Mouse (Mus musculus): ENCODE data around the gene Ddx46. TPM values are rescaled to one million over a fixed set of nuclear protein-coding genes. Genes with fewer than 3 reads are reported as not detected.

Gene Ddx46
- polyA plus RNA-seq, 1 experiment from 2014 or later, result 25.6 TPM

DNA sequence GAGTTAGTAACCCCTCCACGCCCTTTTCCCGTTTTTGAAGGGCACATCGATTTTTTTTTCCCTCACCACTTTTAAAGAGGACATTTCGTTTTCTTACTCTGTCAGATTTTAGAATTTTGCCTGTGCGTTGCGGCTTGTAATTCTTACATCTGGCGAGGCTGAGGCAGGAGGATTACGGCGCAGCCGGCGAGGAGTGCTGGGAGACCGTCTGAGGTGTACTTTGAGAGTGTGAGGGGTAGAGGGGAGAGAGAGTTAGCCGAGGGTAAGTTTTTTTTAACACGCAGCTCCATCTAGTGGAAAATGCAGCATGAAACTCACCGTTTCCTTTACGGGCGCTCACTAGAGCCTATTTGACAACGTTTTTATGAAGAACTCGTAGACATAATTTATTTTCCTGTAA is 93.0 kb downstream of the Ddx46 start:
- 4% methylated on average over 19 of the region's 19 CpGs for WGBS
- Histone ChIP-seq H3K27me3 (ENCODE audit: control insufficient read depth, insufficient read depth, low read length) (no peaks in the 10 kb centered on the region), H3K36me3 (replicated peaks; ENCODE audit: control insufficient read depth, insufficient read depth) (peaks cover 35% of the 10 kb centered on the region), H3K9me3 (ENCODE audit: control insufficient read depth, low read length) (no peaks in the 10 kb centered on the region), H3K9ac (peak overlapping the region; percentile 77), H3K4me3 (replicated peaks; ENCODE audit: low read length) (peak overlapping the region; percentile 47), H3K27ac (peak overlapping the region; percentile 94), H3K4me2 (replicated peaks) (peak overlapping the region; percentile 59), H3K4me1 (replicated peaks; ENCODE audit: control insufficient read depth, insufficient read depth, low read length) (no peaks in the 10 kb centered on the region)
- DNase-seq (ENCODE audit: low spot score), result peak; percentile 79
- peak; percentile 67 for ATAC-seq (ENCODE audit: low FRiP score)

DNA sequence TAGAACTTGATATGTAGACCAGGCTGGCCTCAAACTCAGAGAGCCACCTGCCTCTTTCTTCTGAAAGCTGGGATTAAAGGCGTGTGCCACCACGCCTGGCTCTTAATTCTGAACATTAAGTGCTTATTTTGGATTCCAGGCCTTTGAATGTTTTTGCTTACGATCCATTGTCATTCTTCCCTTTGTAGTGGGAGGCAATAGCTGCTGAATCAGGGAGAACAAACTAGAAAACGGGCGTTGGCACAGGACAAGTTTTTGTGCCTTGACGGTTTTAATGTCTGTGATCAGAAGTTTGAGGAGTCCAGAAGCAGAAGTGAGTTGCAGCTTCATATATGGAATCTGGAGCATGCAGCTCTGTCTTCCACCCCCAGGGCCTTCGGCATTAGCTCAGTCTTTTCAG is 95.9 kb downstream of the Ddx46 start:
- Histone ChIP-seq H3K4me3 (replicated peaks; ENCODE audit: low read length) (no peak overlapping the region), H3K36me3 (replicated peaks; ENCODE audit: control insufficient read depth, insufficient read depth) (peaks cover 8% of the 10 kb centered on the region), H3K27ac (no peak overlapping the region), H3K27me3 (ENCODE audit: control insufficient read depth, insufficient read depth, low read length) (no peaks in the 10 kb centered on the region), H3K9ac (no peak overlapping the region), H3K4me2 (replicated peaks) (no peak overlapping the region), H3K9me3 (ENCODE audit: control insufficient read depth, low read length) (no peaks in the 10 kb centered on the region), H3K4me1 (replicated peaks; ENCODE audit: control insufficient read depth, insufficient read depth, low read length) (no peaks in the 10 kb centered on the region)
- no peak for ATAC-seq (ENCODE audit: low FRiP score)
- DNase-seq (ENCODE audit: low spot score), result no peak
- WGBS, result 88% methylated on average over 7 of the region's 7 CpGs

Other genes starting within 250 kb of the Ddx46 start
- 0.14 TPM in 1 of 2 replicates, not detected in the other for gene Slc34a1, start 236.8 kb upstream of the Ddx46 start, polyA plus RNA-seq (2014; fragmentation: Nextera tagmentation; extraction: Ambion mirVana)
- gene Pfn3, start 219.8 kb upstream of the Ddx46 start, polyA plus RNA-seq (2014; fragmentation: Nextera tagmentation; extraction: Ambion mirVana), result 0.81 and 1.5 TPM in 2 replicates
- gene F12, start 208.2 kb upstream of the Ddx46 start, polyA plus RNA-seq (2014; fragmentation: Nextera tagmentation; extraction: Ambion mirVana), result 0.09 and 0.34 TPM in 2 replicates
- gene Grk6, start 190.0 kb upstream of the Ddx46 start, polyA plus RNA-seq (2014; fragmentation: Nextera tagmentation; extraction: Ambion mirVana), result 41.9 and 42.7 TPM in 2 replicates
- gene Prr7, start 170.8 kb upstream of the Ddx46 start, polyA plus RNA-seq (2014; fragmentation: Nextera tagmentation; extraction: Ambion mirVana), result 6.3 and 8.9 TPM in 2 replicates
- gene Dbn1, start 146.9 kb upstream of the Ddx46 start, polyA plus RNA-seq (2014; fragmentation: Nextera tagmentation; extraction: Ambion mirVana), result 406 and 416 TPM in 2 replicates
- 139 and 141 TPM in 2 replicates for gene Pdlim7, start 121.4 kb upstream of the Ddx46 start, polyA plus RNA-seq (2014; fragmentation: Nextera tagmentation; extraction: Ambion mirVana)
- 3.8 and 5.7 TPM in 2 replicates for gene Dok3, start 105.7 kb upstream of the Ddx46 start, polyA plus RNA-seq (2014; fragmentation: Nextera tagmentation; extraction: Ambion mirVana)
- gene Ddx41, start 98.4 kb upstream of the Ddx46 start, polyA plus RNA-seq (2014; fragmentation: Nextera tagmentation; extraction: Ambion mirVana), result 49.5 and 51.1 TPM in 2 replicates
- 41.4 and 47.4 TPM in 2 replicates for gene Fam193b, start 63.9 kb upstream of the Ddx46 start, polyA plus RNA-seq (2014; fragmentation: Nextera tagmentation; extraction: Ambion mirVana)
- gene Tmed9, start 61.3 kb upstream of the Ddx46 start, polyA plus RNA-seq (2014; fragmentation: Nextera tagmentation; extraction: Ambion mirVana), result 45.7 and 53.6 TPM in 2 replicates
- 18.3 and 25.3 TPM in 2 replicates for gene B4galt7, start 35.1 kb upstream of the Ddx46 start, polyA plus RNA-seq (2014; fragmentation: Nextera tagmentation; extraction: Ambion mirVana)
- gene Caml, start 12.0 kb upstream of the Ddx46 start, polyA plus RNA-seq (2014; fragmentation: Nextera tagmentation; extraction: Ambion mirVana), result 105 and 107 TPM in 2 replicates
- gene B230219D22Rik, start 58.1 kb downstream of the Ddx46 start, polyA plus RNA-seq (2014; fragmentation: Nextera tagmentation; extraction: Ambion mirVana), result 96.0 and 101 TPM in 2 replicates
- 144 and 145 TPM in 2 replicates for gene Txndc15, start 79.6 kb downstream of the Ddx46 start, polyA plus RNA-seq (2014; fragmentation: Nextera tagmentation; extraction: Ambion mirVana)
- 23.6 and 25.3 TPM in 2 replicates for gene Pcbd2, start 92.3 kb downstream of the Ddx46 start, polyA plus RNA-seq (2014; fragmentation: Nextera tagmentation; extraction: Ambion mirVana)
- 0.21 TPM in 1 of 2 replicates, not detected in the other for gene Catsper3, start 149.5 kb downstream of the Ddx46 start, polyA plus RNA-seq (2014; fragmentation: Nextera tagmentation; extraction: Ambion mirVana)
- not detected in 2 replicates for gene Pitx1, start 201.2 kb downstream of the Ddx46 start, polyA plus RNA-seq (2014; fragmentation: Nextera tagmentation; extraction: Ambion mirVana)

Measured in hindbrain, embryonic 14.5 days (tissue).